Comparison of ENCODE assay signal across 8 mouse cellular contexts in the genomic region with DNA sequence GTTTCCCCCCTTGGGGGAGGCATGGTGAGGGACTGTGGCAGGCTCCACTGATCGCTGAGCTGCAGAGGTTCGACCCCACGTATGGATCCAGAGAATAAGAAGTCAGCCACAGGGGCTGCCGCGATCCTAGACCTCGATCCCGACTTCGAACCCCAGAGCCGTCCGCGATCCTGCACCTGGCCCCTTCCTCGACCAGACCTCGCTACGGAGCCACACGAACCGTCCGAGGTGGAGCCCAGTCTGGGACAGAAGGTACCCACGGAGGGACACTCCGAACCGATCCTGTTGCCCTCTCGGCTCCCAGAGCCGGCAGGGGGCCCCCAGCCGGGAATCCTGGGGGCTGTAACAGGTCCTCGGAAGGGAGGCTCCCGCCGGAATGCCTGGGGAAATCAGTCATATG. TPM values are rescaled to one million over a fixed set of nuclear protein-coding genes. Genes with fewer than 3 reads are reported as not detected.
DNase-seq lines count a peak whose midpoint lies in the region; ATAC-seq and TF ChIP-seq lines count a peak whose summit lies in the region.

No protein-coding gene starts in this region.

- peak overlapping the region; percentile 61 to 78 for H3K4me3 ChIP-seq in ES-E14 (ENCODE audit: insufficient read depth in 1 of 2, low read depth in 1 of 2, low read length in 2 of 2, poor library complexity in 1 of 2, severe bottlenecking in 1 of 2)
- peak overlapping the region; percentile 76 for H3K4me3 ChIP-seq in erythroblast, embryonic 14.5 days (replicated peaks)
- H3K4me3 ChIP-seq in kidney, postnatal 0 days (replicated peaks; ENCODE audit: low read depth, low read length) = peak overlapping the region; percentile 51
- peak overlapping the region; percentile 53 for H3K4me3 ChIP-seq in midbrain, embryonic 15.5 days

- in situ Hi-C loops in ES-E14 (cut with MboI; ENCODE audit: low sequenced_read_pairs in 2 of 2, unreplicated experiment in 2 of 2) = no loop called here

- DNase-seq in gastrocnemius, postnatal 14 days = peak; percentile 10
- DNase-seq in gastrocnemius, adult 8-10 months (ENCODE audit: low spot score in 2 of 2) = no peak
- DNase-seq in ES-E14 (ENCODE audit: low read depth, low spot score) (no peak), adipocyte (ENCODE audit: low spot score) (no peak)
- no peak for DNase-seq in kidney, postnatal 0 days (ENCODE audit: low spot score)
- no peak for DNase-seq in gastrocnemius, adult 18-20 months (ENCODE audit: low spot score)

- peak overlapping the region; percentile 41; the same call in 1 of the 2 replicates for H3K27ac ChIP-seq in ES-E14 (ENCODE audit: insufficient read depth, low read depth, low read length, poor library complexity, severe bottlenecking)
- peak overlapping the region; percentile 73; the same call in 1 of the 2 replicates for H3K27ac ChIP-seq in kidney, postnatal 0 days
- H3K27ac ChIP-seq in midbrain, embryonic 15.5 days = no peak overlapping the region

- H3K27me3 ChIP-seq in erythroblast, embryonic 14.5 days (ENCODE audit: control insufficient read depth) = peaks cover 6% of the 10 kb centered on the region; the same call in 1 of the 2 replicates
- H3K27me3 ChIP-seq in kidney, postnatal 0 days (ENCODE audit: insufficient read depth, low read length) = no peaks in the 10 kb centered on the region
- H3K27me3 ChIP-seq in midbrain, embryonic 15.5 days (replicated peaks) = no peaks in the 10 kb centered on the region

- intact Hi-C loops in gastrocnemius, postnatal 14 days (cut with DNase I; ENCODE audit: low total_unique reads) = no loop called here

- peak overlapping the region; percentile 71 for H3K4me2 ChIP-seq in kidney, postnatal 0 days (ENCODE audit: low read length)
- peak overlapping the region; percentile 78 for H3K4me2 ChIP-seq in midbrain, embryonic 15.5 days

- peak overlapping the region; percentile 76 for H3K9ac ChIP-seq in ES-E14 (ENCODE audit: insufficient read depth, low read depth, low read length, poor library complexity, severe bottlenecking)
- peak overlapping the region; percentile 59 for H3K9ac ChIP-seq in kidney, postnatal 0 days (ENCODE audit: low read depth, low read length)
- peak overlapping the region; percentile 31 for H3K9ac ChIP-seq in midbrain, embryonic 15.5 days

- ATAC-seq in kidney, postnatal 0 days (replicated peaks; ENCODE audit: low FRiP score, low read depth) = peak; percentile 16; the same call in 1 of the 2 replicates
- peak; percentile 43 for ATAC-seq in midbrain, embryonic 15.5 days (replicated peaks)

- 28% methylated on average over 26 of the region's 26 CpGs for WGBS in kidney, postnatal 0 days
- WGBS in midbrain, embryonic 15.5 days = 23% methylated on average over 26 of the region's 26 CpGs

- 0 out of 2 replicates have a peak, but pooled peaks have one; percentile 8 for TF ChIP-seq CTCF in kidney, postnatal 0 days (IDR thresholded peaks at IDR 0.05; ENCODE audit: low read depth)

- peaks cover 1 to 4% of the 10 kb centered on the region in 2 experiments; a peak in 1 of 4 replicates for H3K4me1 ChIP-seq in ES-E14 (ENCODE audit: control insufficient read depth in 2 of 2, insufficient read depth in 2 of 2, low read length in 2 of 2, poor library complexity in 1 of 2)
- peaks cover 15% of the 10 kb centered on the region for H3K4me1 ChIP-seq in erythroblast, embryonic 14.5 days (ENCODE audit: control insufficient read depth)
- no peaks in the 10 kb centered on the region for H3K4me1 ChIP-seq in kidney, postnatal 0 days (replicated peaks; ENCODE audit: insufficient read depth, low read length)
- peaks cover 9% of the 10 kb centered on the region; the same call in 1 of the 2 replicates for H3K4me1 ChIP-seq in midbrain, embryonic 15.5 days

- H3K9me3 ChIP-seq in ES-E14 (ENCODE audit: control insufficient read depth, insufficient read depth, low read depth, low read length) = no peaks in the 10 kb centered on the region
- H3K9me3 ChIP-seq in erythroblast, embryonic 14.5 days (ENCODE audit: control insufficient read depth, low read length) = peaks cover 15% of the 10 kb centered on the region
- no peaks in the 10 kb centered on the region for H3K9me3 ChIP-seq in kidney, postnatal 0 days (replicated peaks; ENCODE audit: low read length)
- no peaks in the 10 kb centered on the region for H3K9me3 ChIP-seq in midbrain, embryonic 15.5 days

- 0 out of 2 replicates have a peak, but pooled peaks cover 2% of the 10 kb centered on the region for H3K36me3 ChIP-seq in ES-E14 (ENCODE audit: control insufficient read depth, insufficient read depth, low read length, poor library complexity, severe bottlenecking)
- peaks cover 43% of the 10 kb centered on the region for H3K36me3 ChIP-seq in erythroblast, embryonic 14.5 days (ENCODE audit: control insufficient read depth)
- no peaks in the 10 kb centered on the region for H3K36me3 ChIP-seq in kidney, postnatal 0 days (ENCODE audit: insufficient read depth, low read length)
- H3K36me3 ChIP-seq in midbrain, embryonic 15.5 days (replicated peaks) = no peaks in the 10 kb centered on the region

TF ChIP-seq in ES-E14, 5 proteins besides CTCF, POLR2A, EP300 and RAD21:
- TF ChIP-seq CHD2 (IDR thresholded peaks at IDR 0.05; ENCODE audit: low read depth, low read length) (no peak), ZNF384 (IDR thresholded peaks at IDR 0.05; ENCODE audit: low read depth, low read length) (no peak), HCFC1 (IDR thresholded peaks at IDR 0.05; ENCODE audit: borderline replicate concordance, insufficient read depth, low read length) (no peak)

RNA-seq across cellular contexts. Expression of gene Foxo4, which starts 0.4 kb away (rescaled TPM):
- total RNA-seq in gastrocnemius, postnatal 14 days (2021) = 10 to 100 TPM; 42.1 to 50.3 TPM
- total RNA-seq in gastrocnemius, adult 8-10 months (2022) = 100 to 1,000 TPM; 131 to 157 (median 141) TPM
- 22.5 and 38.9 TPM in 2 replicates for total RNA-seq in ES-E14 (2012; rRNA removed)
- polyA plus RNA-seq in erythroblast, embryonic 14.5 days (2012) = 12.1 and 14.7 TPM in 2 replicates
- polyA plus RNA-seq in kidney, postnatal 0 days (2015; fragmentation: Nextera tagmentation; extraction: Ambion mirVana) = 2.8 and 2.9 TPM in 2 replicates
- 0.97 TPM in 2 replicates for polyA plus RNA-seq in midbrain, embryonic 15.5 days (2015; fragmentation: Nextera tagmentation; extraction: Ambion mirVana)
- total RNA-seq in gastrocnemius, adult 18-20 months (2021) = 100 to 1,000 TPM; 124 to 135 TPM

RNA-seq across cellular contexts. Expression of gene Gm614, which starts 9.1 kb away (rescaled TPM):
- total RNA-seq in gastrocnemius, postnatal 14 days (2021) = not detected
- total RNA-seq in gastrocnemius, adult 8-10 months (2022) = not detected
- total RNA-seq in ES-E14 (2012; rRNA removed) = not detected in 2 replicates
- polyA plus RNA-seq in erythroblast, embryonic 14.5 days (2012) = not detected in 2 replicates
- not detected in 2 replicates for polyA plus RNA-seq in kidney, postnatal 0 days (2015; fragmentation: Nextera tagmentation; extraction: Ambion mirVana)
- polyA plus RNA-seq in midbrain, embryonic 15.5 days (2015; fragmentation: Nextera tagmentation; extraction: Ambion mirVana) = not detected in 2 replicates
- not detected for total RNA-seq in gastrocnemius, adult 18-20 months (2021)

RNA-seq across cellular contexts. Expression of gene Il2rg, which starts 13.3 kb away (rescaled TPM):
- 1 to 10 TPM; 5.2 to 7.1 TPM for total RNA-seq in gastrocnemius, postnatal 14 days (2021)
- total RNA-seq in gastrocnemius, adult 8-10 months (2022) = 1 to 10 TPM in 2 of 4 experiments, under 1 TPM in 2; 0.87 to 1.4 (median 1.0) TPM
- total RNA-seq in ES-E14 (2012; rRNA removed) = 2.0 and 2.6 TPM in 2 replicates
- polyA plus RNA-seq in erythroblast, embryonic 14.5 days (2012) = 0.19 and 0.46 TPM in 2 replicates
- polyA plus RNA-seq in kidney, postnatal 0 days (2015; fragmentation: Nextera tagmentation; extraction: Ambion mirVana) = 18.7 and 20.0 TPM in 2 replicates
- polyA plus RNA-seq in midbrain, embryonic 15.5 days (2015; fragmentation: Nextera tagmentation; extraction: Ambion mirVana) = 6.7 and 7.2 TPM in 2 replicates
- total RNA-seq in gastrocnemius, adult 18-20 months (2021) = 1 to 10 TPM; 1.1 to 1.6 TPM

RNA-seq across cellular contexts. Expression of gene Gm20489, which starts 14.1 kb away (rescaled TPM):
- total RNA-seq in gastrocnemius, postnatal 14 days (2021) = not detected
- not detected for total RNA-seq in gastrocnemius, adult 8-10 months (2022)
- not detected in 2 replicates for total RNA-seq in ES-E14 (2012; rRNA removed)
- not detected in 2 replicates for polyA plus RNA-seq in erythroblast, embryonic 14.5 days (2012)
- polyA plus RNA-seq in kidney, postnatal 0 days (2015; fragmentation: Nextera tagmentation; extraction: Ambion mirVana) = not detected in 2 replicates
- polyA plus RNA-seq in midbrain, embryonic 15.5 days (2015; fragmentation: Nextera tagmentation; extraction: Ambion mirVana) = not detected in 2 replicates
- total RNA-seq in gastrocnemius, adult 18-20 months (2021) = not detected

RNA-seq across cellular contexts. Expression of gene Med12, which starts 19.1 kb away (rescaled TPM):
- total RNA-seq in gastrocnemius, postnatal 14 days (2021) = 10 to 100 TPM; 15.0 to 19.7 TPM
- total RNA-seq in gastrocnemius, adult 8-10 months (2022) = 10 to 100 TPM; 12.0 to 19.1 (median 14.3) TPM
- total RNA-seq in ES-E14 (2012; rRNA removed) = 26.7 and 27.0 TPM in 2 replicates
- 27.4 and 30.3 TPM in 2 replicates for polyA plus RNA-seq in erythroblast, embryonic 14.5 days (2012)
- polyA plus RNA-seq in kidney, postnatal 0 days (2015; fragmentation: Nextera tagmentation; extraction: Ambion mirVana) = 19.8 and 21.1 TPM in 2 replicates
- 26.6 and 29.1 TPM in 2 replicates for polyA plus RNA-seq in midbrain, embryonic 15.5 days (2015; fragmentation: Nextera tagmentation; extraction: Ambion mirVana)
- 10 to 100 TPM; 15.8 to 16.1 TPM for total RNA-seq in gastrocnemius, adult 18-20 months (2021)
